Mouse (Mus musculus) small intestine, adult 10 weeks (tissue): ENCODE measurements around the gene Cmc4. TPM values are rescaled to one million over a fixed set of nuclear protein-coding genes. Genes with fewer than 3 reads are reported as not detected.

ENCODE experiments used
- polyA plus RNA-seq: library from polyadenylated mRNA; stranded (reverse); fragments of 350-450 nt; fragmentation: Illumina TruSeq; extraction: RNeasy Lipid Tissue Mini Kit (QIAGEN cat#74804); gene quantifications from one replicate; pipeline ENCODE4 v1.2.3, GENCODE M21; 2014; ENCODE audit warnings: low replicate concordance

Gene Cmc4
- polyA plus RNA-seq, result 54.4 TPM

DNA sequence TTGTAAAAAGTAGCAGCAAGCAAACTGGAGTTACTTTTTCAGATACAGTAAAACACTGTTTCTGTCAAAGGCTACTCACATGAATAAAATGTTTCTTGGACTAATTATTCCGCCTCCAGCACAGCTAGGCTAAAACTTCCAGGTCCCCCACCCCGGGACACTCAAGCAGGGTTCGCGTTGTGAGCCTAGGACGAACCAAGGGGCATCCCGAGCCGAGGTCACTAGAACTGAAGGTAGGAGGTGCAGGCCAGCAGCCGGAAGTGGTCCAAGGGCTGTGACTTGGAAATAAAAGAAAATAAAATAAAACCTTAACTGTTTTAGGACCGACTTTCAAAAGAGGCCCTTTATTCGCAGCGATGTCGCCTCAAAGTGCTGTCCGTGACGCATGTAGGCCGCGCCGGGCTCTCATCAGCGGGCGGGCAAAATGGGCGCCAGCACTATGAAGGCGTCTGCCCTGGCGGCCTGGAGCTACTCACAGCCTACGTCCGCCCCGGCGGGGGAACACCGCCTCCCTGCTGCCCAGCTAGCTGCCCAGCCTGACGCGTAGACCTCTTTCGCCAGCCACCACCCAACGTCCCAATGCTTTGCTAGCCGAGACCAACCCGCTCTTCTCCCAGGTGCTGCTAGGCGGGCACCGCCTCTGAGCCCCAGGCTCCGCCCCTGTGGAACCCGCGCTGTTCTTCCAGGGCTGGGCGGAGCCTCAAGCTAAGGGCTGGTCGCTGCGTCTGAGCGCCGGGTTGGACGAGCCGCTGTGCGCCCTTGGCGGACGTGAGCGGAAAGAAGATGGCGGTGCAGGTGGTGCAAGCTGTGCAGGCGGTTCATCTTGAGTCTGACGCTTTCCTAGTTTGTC lies at the start of gene Cmc4, which contains the start of the genes Mtcp1 and Brcc3:
Gene Cmc4 (minus strand): TSS at position 649 of the 850 bp plus-strand sequence.
Gene Mtcp1 (minus strand): TSS at position 653 of the 850 bp plus-strand sequence.
Gene Brcc3 (plus strand): TSS at position 693 of the 850 bp plus-strand sequence.

DNA sequence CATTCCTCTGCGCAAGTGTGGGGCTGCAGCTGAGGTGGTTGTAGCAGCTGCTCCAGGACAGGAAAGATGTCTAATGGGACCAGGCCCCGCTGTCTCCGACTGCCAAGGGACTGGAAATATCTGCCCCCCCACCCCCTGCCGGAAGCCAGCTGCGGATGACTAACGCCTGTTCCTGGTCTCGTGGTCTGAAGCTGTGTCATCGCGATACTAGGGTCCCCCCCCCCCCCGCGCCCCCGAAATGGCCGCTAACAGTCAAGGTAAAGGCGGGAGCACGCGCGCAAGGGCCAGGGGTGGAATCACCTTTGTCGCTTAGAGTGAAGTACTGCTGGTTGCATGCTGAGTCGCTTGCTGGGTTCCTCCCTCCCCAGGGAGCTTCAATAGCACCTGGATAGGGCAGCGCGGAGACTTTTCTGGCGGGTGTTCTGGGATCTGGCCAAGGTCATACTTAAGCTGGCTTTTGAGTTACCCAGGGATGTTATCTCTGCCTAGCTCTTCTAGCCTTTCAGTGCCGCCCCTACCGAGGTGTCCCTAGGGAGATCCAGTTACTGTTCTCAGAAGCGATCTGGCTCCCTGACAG lies 34.1 kb downstream of the Cmc4 start, which contains the start of the genes Fundc2 and F8:
Gene Fundc2 (plus strand): TSS at position 205 of the 577 bp plus-strand sequence.
Gene F8 (minus strand): TSS at position 421 of the 577 bp plus-strand sequence.

Other genes with a start within 250 kb of the Cmc4 start
- gene Fundc2, start 34.2 kb downstream of the Cmc4 start, polyA plus RNA-seq, result 41.5 TPM
- gene F8, start 34.0 kb downstream of the Cmc4 start, polyA plus RNA-seq, result 0.85 TPM
- 29.9 TPM for gene Mtcp1, start within 50 bp of the Cmc4 start, polyA plus RNA-seq
- gene Brcc3, start within 50 bp of the Cmc4 start, polyA plus RNA-seq, result 72.4 TPM
- gene Vbp1, start 97.7 kb upstream of the Cmc4 start, polyA plus RNA-seq, result 227 TPM
- 1.1 TPM for gene Rab39b, start 161.6 kb upstream of the Cmc4 start, polyA plus RNA-seq